Mouse (Mus musculus): ENCODE results near the gene Sh3bgrl2. TPM values are rescaled to one million over a fixed set of nuclear protein-coding genes. Genes with fewer than 3 reads are reported as not detected.

The Sh3bgrl2 gene
- polyA plus RNA-seq, 1 experiment from 2014 or later, result 10.9 TPM

GRCm38 (mm10) chr9:83564934-83565652 is 17.0 kb downstream of the Sh3bgrl2 start:
- no peaks in the 10 kb centered on the region for H3K36me3 ChIP-seq
- H3K4me3 ChIP-seq, result no peak overlapping the region
- H3K27me3 ChIP-seq, result no peaks in the 10 kb centered on the region
- H3K9ac ChIP-seq, result no peak overlapping the region
- no peak overlapping the region for H3K4me2 ChIP-seq
- peaks cover 7% of the 10 kb centered on the region for H3K4me1 ChIP-seq (replicated peaks)
- no peak overlapping the region for H3K27ac ChIP-seq
- H3K9me3 ChIP-seq, result no peaks in the 10 kb centered on the region
- ATAC-seq (ENCODE audit: low FRiP score), result 0 out of 2 replicates have a peak, but pooled peaks have one; percentile 29
- 82% methylated on average over 13 of the region's 13 CpGs for WGBS

GRCm38 (mm10) chr9:83566141-83566540 is 18.0 kb downstream of the Sh3bgrl2 start:
- 84% methylated on average over 6 of the region's 6 CpGs for WGBS

GRCm38 (mm10) chr9:83568125-83568524 is 20.0 kb downstream of the Sh3bgrl2 start:
- H3K27me3 ChIP-seq, result no peaks in the 10 kb centered on the region
- no peak overlapping the region for H3K4me3 ChIP-seq
- H3K27ac ChIP-seq, result no peak overlapping the region
- H3K36me3 ChIP-seq, result no peaks in the 10 kb centered on the region
- 93% methylated on average over 5 of the region's 5 CpGs for WGBS
- H3K9ac ChIP-seq, result no peak overlapping the region
- H3K4me1 ChIP-seq (replicated peaks), result peaks cover 13% of the 10 kb centered on the region
- no peak overlapping the region for H3K4me2 ChIP-seq
- no peak for ATAC-seq (ENCODE audit: low FRiP score)
- H3K9me3 ChIP-seq, result no peaks in the 10 kb centered on the region

More at GRCm38 (mm10) chr9:83566141-83566540, 18.0 kb downstream of the Sh3bgrl2 start:
- Histone ChIP-seq H3K36me3 (no peaks in the 10 kb centered on the region), H3K4me1 (replicated peaks) (peaks cover 7% of the 10 kb centered on the region), H3K4me3 (no peak overlapping the region), H3K4me2 (no peak overlapping the region), H3K9ac (no peak overlapping the region), H3K27me3 (no peaks in the 10 kb centered on the region), H3K9me3 (no peaks in the 10 kb centered on the region), H3K27ac (no peak overlapping the region)
- no peak for ATAC-seq (ENCODE audit: low FRiP score)

GRCm38 (mm10) chr9:83568937-83569336 is 20.8 kb downstream of the Sh3bgrl2 start:
- no peak for ATAC-seq (ENCODE audit: low FRiP score)
- Histone ChIP-seq H3K9ac (no peak overlapping the region), H3K4me1 (replicated peaks) (peaks cover 17% of the 10 kb centered on the region), H3K36me3 (no peaks in the 10 kb centered on the region), H3K27me3 (no peaks in the 10 kb centered on the region), H3K9me3 (no peaks in the 10 kb centered on the region), H3K4me2 (no peak overlapping the region), H3K4me3 (no peak overlapping the region), H3K27ac (no peak overlapping the region)
- 73% methylated on average over 3 of the region's 3 CpGs for WGBS

- Histone ChIP-seq H3K9me3 (no peaks in the 10 kb centered on the region), H3K4me1 (replicated peaks) (peaks cover 11% of the 10 kb centered on the region; the same call in 1 of the 2 replicates), H3K27ac (no peak overlapping the region), H3K36me3 (no peaks in the 10 kb centered on the region), H3K4me3 (no peak overlapping the region), H3K27me3 (no peaks in the 10 kb centered on the region), H3K9ac (no peak overlapping the region), H3K4me2 (no peak overlapping the region)
- 74% methylated on average over 7 of the region's 7 CpGs for WGBS
- ATAC-seq (ENCODE audit: low FRiP score), result no peak
Measured at GRCm38 (mm10) chr9:83569898-83570297, 21.8 kb downstream of the Sh3bgrl2 start.

GRCm38 (mm10) chr9:83571315-83571714 is 23.2 kb downstream of the Sh3bgrl2 start:
- no peak overlapping the region for H3K27ac ChIP-seq
- ATAC-seq (ENCODE audit: low FRiP score), result no peak
- 50% methylated on average over 3 of the region's 3 CpGs for WGBS

GRCm38 (mm10) chr9:83572326-83572725 is 24.2 kb downstream of the Sh3bgrl2 start:
- Histone ChIP-seq H3K4me1 (replicated peaks) (peaks cover 20% of the 10 kb centered on the region), H3K27ac (no peak overlapping the region), H3K27me3 (no peaks in the 10 kb centered on the region), H3K4me2 (no peak overlapping the region), H3K36me3 (no peaks in the 10 kb centered on the region), H3K9me3 (no peaks in the 10 kb centered on the region), H3K4me3 (no peak overlapping the region), H3K9ac (no peak overlapping the region)
- WGBS, result 91% methylated on average over 2 of the region's 2 CpGs
- ATAC-seq (ENCODE audit: low FRiP score), result no peak

More at GRCm38 (mm10) chr9:83571315-83571714, 23.2 kb downstream of the Sh3bgrl2 start:
- no peak overlapping the region for H3K4me3 ChIP-seq
- H3K9ac ChIP-seq, result no peak overlapping the region
- peaks cover 11% of the 10 kb centered on the region; the same call in 1 of the 2 replicates for H3K4me1 ChIP-seq (replicated peaks)
- no peaks in the 10 kb centered on the region for H3K27me3 ChIP-seq
- no peaks in the 10 kb centered on the region for H3K36me3 ChIP-seq
- H3K9me3 ChIP-seq, result no peaks in the 10 kb centered on the region
- no peak overlapping the region for H3K4me2 ChIP-seq

GRCm38 (mm10) chr9:83572870-83573269 is 24.7 kb downstream of the Sh3bgrl2 start:
- H3K27ac ChIP-seq, result no peak overlapping the region
- no peak for ATAC-seq (ENCODE audit: low FRiP score)
- H3K9ac ChIP-seq, result no peak overlapping the region
- no peaks in the 10 kb centered on the region for H3K27me3 ChIP-seq
- no peak overlapping the region for H3K4me3 ChIP-seq
- no peak overlapping the region for H3K4me2 ChIP-seq
- H3K4me1 ChIP-seq (replicated peaks), result peaks cover 20% of the 10 kb centered on the region
- no peaks in the 10 kb centered on the region for H3K36me3 ChIP-seq
- no peaks in the 10 kb centered on the region for H3K9me3 ChIP-seq
- 65% methylated on average over 2 of the region's 2 CpGs for WGBS

GRCm38 (mm10) chr9:83573588-83573987 is 25.5 kb downstream of the Sh3bgrl2 start:
- no peaks in the 10 kb centered on the region for H3K36me3 ChIP-seq
- H3K4me3 ChIP-seq, result no peak overlapping the region
- peaks cover 20% of the 10 kb centered on the region for H3K4me1 ChIP-seq (replicated peaks)
- H3K27ac ChIP-seq, result no peak overlapping the region
- no peak overlapping the region for H3K9ac ChIP-seq
- ATAC-seq (ENCODE audit: low FRiP score), result no peak
- no peaks in the 10 kb centered on the region for H3K9me3 ChIP-seq
- WGBS, result 52% methylated on average over 2 of the region's 2 CpGs
- no peaks in the 10 kb centered on the region for H3K27me3 ChIP-seq
- H3K4me2 ChIP-seq, result no peak overlapping the region

GRCm38 (mm10) chr9:83575403-83575802 is 27.3 kb downstream of the Sh3bgrl2 start:
- H3K4me1 ChIP-seq (replicated peaks), result peaks cover 20% of the 10 kb centered on the region
- H3K9me3 ChIP-seq, result no peaks in the 10 kb centered on the region
- no peak overlapping the region for H3K9ac ChIP-seq
- 92% methylated on average over 4 of the region's 4 CpGs for WGBS
- H3K27ac ChIP-seq, result no peak overlapping the region
- H3K4me3 ChIP-seq, result no peak overlapping the region
- H3K27me3 ChIP-seq, result no peaks in the 10 kb centered on the region
- no peak overlapping the region for H3K4me2 ChIP-seq
- no peaks in the 10 kb centered on the region for H3K36me3 ChIP-seq
- ATAC-seq (ENCODE audit: low FRiP score), result no peak

GRCm38 (mm10) chr9:83576018-83576688 is 28.0 kb downstream of the Sh3bgrl2 start:
- Histone ChIP-seq H3K27me3 (no peaks in the 10 kb centered on the region), H3K4me1 (replicated peaks) (peaks cover 20% of the 10 kb centered on the region), H3K9ac (no peak overlapping the region), H3K36me3 (no peaks in the 10 kb centered on the region), H3K4me2 (no peak overlapping the region), H3K27ac (no peak overlapping the region), H3K4me3 (no peak overlapping the region), H3K9me3 (no peaks in the 10 kb centered on the region)
- WGBS, result 67% methylated on average over 7 of the region's 7 CpGs
- no peak for ATAC-seq (ENCODE audit: low FRiP score)

- Histone ChIP-seq H3K4me1 (replicated peaks) (peaks cover 16% of the 10 kb centered on the region), H3K36me3 (no peaks in the 10 kb centered on the region), H3K27ac (no peak overlapping the region), H3K9me3 (no peaks in the 10 kb centered on the region), H3K4me2 (no peak overlapping the region), H3K9ac (no peak overlapping the region), H3K27me3 (no peaks in the 10 kb centered on the region), H3K4me3 (no peak overlapping the region)
- ATAC-seq (ENCODE audit: low FRiP score), result peak; percentile 72; the same call in 1 of the 2 replicates
- WGBS, result 28% methylated on average over 3 of the region's 3 CpGs
Measured at GRCm38 (mm10) chr9:83576689-83577057, 28.5 kb downstream of the Sh3bgrl2 start.
